Mouse (Mus musculus) lung, adult 2 months (tissue): ENCODE results near the gene Gda.

Experiments
- CTCF ChIP-seq: fragments of 200-500 bp; IDR thresholded peaks from 2 replicates; pipeline ENCODE4 v1.5.1; 2011; ENCODE audit warnings: mild to moderate bottlenecking, low read length, control low read depth; ENCODE audit not compliant: insufficient read depth
- POLR2A ChIP-seq: fragments of 200-500 bp; IDR thresholded peaks from 2 replicates; pipeline ENCODE4 v1.6.1; 2011; ENCODE audit warnings: low read depth, mild to moderate bottlenecking, control low read depth, low read length, borderline replicate concordance; ENCODE audit errors: extremely low read depth

GRCm38 (mm10) chr19:21510116-21510515 is 36.9 kb upstream of the Gda start:
- TF ChIP-seq CTCF (peak; percentile 57), POLR2A (no peak)
